Mouse (Mus musculus) small intestine, adult 2 months (tissue): Measurements from ENCODE around the gene Smarca4. TPM values are rescaled to one million over a fixed set of nuclear protein-coding genes. Genes with fewer than 3 reads are reported as not detected.
A peak's percentile ranks its signal among the peaks of the same experiment; 100 is the strongest.

Experiments used
- H3K27ac ChIP-seq: fragments of 200-500 bp; 2 replicates; pipeline ENCODE4 v1.5.1; 2012; ENCODE audit warnings: low read depth, low read length, control low read depth, inconsistent platforms; ENCODE audit not compliant: insufficient read depth
- H3K27me3 ChIP-seq: fragments of 200-500 bp; 2 replicates; pipeline ENCODE4 v1.6.1; 2012; ENCODE audit warnings: mild to moderate bottlenecking, moderate library complexity, low read length, inconsistent platforms; ENCODE audit not compliant: control insufficient read depth, insufficient read depth
- H3K36me3 ChIP-seq: fragments of 200-500 bp; 2 replicates; pipeline ENCODE4 v1.6.1; 2012; ENCODE audit warnings: mild to moderate bottlenecking, low read length, control low read depth, inconsistent platforms; ENCODE audit not compliant: control insufficient read depth, insufficient read depth
- H3K4me1 ChIP-seq: fragments of 200-500 bp; 2 replicates; pipeline ENCODE4 v1.6.1; 2012; ENCODE audit warnings: low read length, inconsistent platforms, mixed read lengths; ENCODE audit not compliant: control insufficient read depth, insufficient read depth, insufficient read length
- H3K4me3 ChIP-seq: fragments of 200-500 bp; 2 replicates; pipeline ENCODE4 v1.5.1; 2012; ENCODE audit warnings: low read depth, mild to moderate bottlenecking, control low read depth, inconsistent platforms, low read length, moderate library complexity
- CTCF ChIP-seq: fragments of 200-500 bp; IDR thresholded peaks from 2 replicates; pipeline ENCODE4 v1.5.1; 2012; ENCODE audit warnings: low read depth, mild to moderate bottlenecking, control low read depth, inconsistent platforms, low read length, moderate library complexity, mixed read lengths; ENCODE audit not compliant: insufficient replicate concordance, insufficient read length; ENCODE audit errors: extremely low read depth
- POLR2A ChIP-seq: fragments of 200-500 bp; IDR thresholded peaks from 2 replicates; pipeline ENCODE4 v1.6.1; 2012; ENCODE audit warnings: low read depth, mild to moderate bottlenecking, control low read depth, inconsistent platforms, low read length, moderate library complexity
- WGBS: fragments of 180-500 bp; shearing (Covaris S2); methylation state at CpG from one replicate; pipeline ENCODE4 v1.1.7; 2018; 5-methylcytosine and 5-hydroxymethylcytosine counted together
- polyA plus RNA-seq: library from polyadenylated mRNA; depleted of rRNA; stranded (reverse); fragments of >200 nt; gene quantifications from 2 replicates; pipeline ENCODE4 v1.2.3, GENCODE M21; 2012; rRNA removed

Smarca4 gene
- polyA plus RNA-seq, 1 experiment, result 34.1 TPM

- no peak overlapping the region for H3K4me3 ChIP-seq
- H3K27me3 ChIP-seq, result no peaks in the 10 kb centered on the region
- peaks cover 19% of the 10 kb centered on the region for H3K4me1 ChIP-seq
- peaks cover 52% of the 10 kb centered on the region for H3K36me3 ChIP-seq
- WGBS, result 84% methylated on average over 3 of the region's 3 CpGs
- no peak overlapping the region for H3K27ac ChIP-seq
- TF ChIP-seq POLR2A, result no peak
- TF ChIP-seq CTCF, result no peak
These were observed 134.4 kb downstream of the Smarca4 start for GRCm38 (mm10) chr9:21750370-21750769.

GRCm38 (mm10) chr9:21751347-21751746 lies 135.4 kb downstream of the Smarca4 start:
- Histone ChIP-seq H3K4me1 (peaks cover 19% of the 10 kb centered on the region), H3K4me3 (no peak overlapping the region), H3K27me3 (no peaks in the 10 kb centered on the region), H3K27ac (no peak overlapping the region), H3K36me3 (peaks cover 42% of the 10 kb centered on the region)
- TF ChIP-seq CTCF (peak; percentile 33; the same call in 1 of the 2 replicates), POLR2A (no peak)
- 46% methylated on average over 6 of the region's 6 CpGs for WGBS

GRCm38 (mm10) chr9:21752252-21752792 lies 136.4 kb downstream of the Smarca4 start:
- H3K4me1 ChIP-seq, result peaks cover 19% of the 10 kb centered on the region
- no peaks in the 10 kb centered on the region for H3K27me3 ChIP-seq
- WGBS, result 56% methylated on average over 10 of the region's 10 CpGs

More at GRCm38 (mm10) chr9:21752252-21752792, 136.4 kb downstream of the Smarca4 start:
- Histone ChIP-seq H3K4me3 (no peak overlapping the region), H3K36me3 (peaks cover 33% of the 10 kb centered on the region), H3K27ac (peak overlapping the region; percentile 81)
- no peak for TF ChIP-seq POLR2A
- no peak for TF ChIP-seq CTCF

Other genes with a start within 250 kb of the Smarca4 start
- 18.8 and 30.7 TPM in 2 replicates for gene Ilf3, start 248.3 kb upstream of the Smarca4 start, polyA plus RNA-seq
- gene Qtrt1, start 204.3 kb upstream of the Smarca4 start, polyA plus RNA-seq, result 30.1 and 32.8 TPM in 2 replicates
- gene Dnm2, start 191.3 kb upstream of the Smarca4 start, polyA plus RNA-seq, result 179 and 517 TPM in 2 replicates
- 7.5 and 10.8 TPM in 2 replicates for gene Tmed1, start 105.9 kb upstream of the Smarca4 start, polyA plus RNA-seq
- gene AB124611, start 90.0 kb upstream of the Smarca4 start, polyA plus RNA-seq, result 1.2 and 1.4 TPM in 2 replicates
- gene Carm1, start 69.3 kb upstream of the Smarca4 start, polyA plus RNA-seq, result 31.7 and 63.4 TPM in 2 replicates
- gene Timm29, start 23.4 kb upstream of the Smarca4 start, polyA plus RNA-seq, result 11.0 and 14.7 TPM in 2 replicates
- 22.5 and 35.9 TPM in 2 replicates for gene Yipf2, start 23.3 kb upstream of the Smarca4 start, polyA plus RNA-seq
- 37.2 and 58.9 TPM in 2 replicates for gene Ldlr, start 107.3 kb downstream of the Smarca4 start, polyA plus RNA-seq
- gene Spc24, start 144.1 kb downstream of the Smarca4 start, polyA plus RNA-seq, result 11.0 and 22.6 TPM in 2 replicates
- 23.0 and 24.8 TPM in 2 replicates for gene Kank2, start 182.6 kb downstream of the Smarca4 start, polyA plus RNA-seq
- 10.2 and 12.3 TPM in 2 replicates for gene Angptl8, start 219.3 kb downstream of the Smarca4 start, polyA plus RNA-seq
- 36.4 and 73.5 TPM in 2 replicates for gene Dock6, start 236.5 kb downstream of the Smarca4 start, polyA plus RNA-seq